In genomic region chr3:106000707-106001375, GRCm38 (mm10) we compare ENCODE assay signal across 8 mouse cellular contexts. TPM values are rescaled to one million over a fixed set of nuclear protein-coding genes. Genes with fewer than 3 reads are reported as not detected.
DNase-seq lines count a peak whose midpoint lies in the region; ATAC-seq and TF ChIP-seq lines count a peak whose summit lies in the region.

No protein-coding gene starts in this region.

- peak; percentile 35 for ATAC-seq in forebrain, embryonic 13.5 days
- ATAC-seq in lung, postnatal 0 days, result peak; percentile 11; the same call in 1 of the 2 replicates

- H3K27me3 ChIP-seq in forebrain, embryonic 13.5 days, result no peaks in the 10 kb centered on the region
- H3K27me3 ChIP-seq in lung, postnatal 0 days (replicated peaks; ENCODE audit: insufficient read depth, low read length), result no peaks in the 10 kb centered on the region

- no peak for TF ChIP-seq CTCF in lung, postnatal 0 days (IDR thresholded peaks at IDR 0.05)

- TF ChIP-seq EP300 in lung, postnatal 0 days (IDR thresholded peaks at IDR 0.05), result no peak

- peak; percentile 84 for DNase-seq in heart, adult 11 months
- DNase-seq in heart, adult 8-10 months (ENCODE audit: low spot score), result no peak
- peak; percentile 37 for DNase-seq in A20 (ENCODE audit: low read depth, low spot score)
- no peak for DNase-seq in lung, postnatal 0 days (ENCODE audit: low spot score)
- no peak for DNase-seq in thymus, postnatal 25 days
- DNase-seq in urinary bladder, postnatal 10 days (ENCODE audit: low spot score), result no peak
- DNase-seq in gastrocnemius, postnatal 25 days, result no peak

- WGBS in forebrain, embryonic 13.5 days, result 20% methylated on average over 11 of the region's 11 CpGs
- WGBS in lung, postnatal 0 days, result 20% methylated on average over 11 of the region's 11 CpGs

- no peaks in the 10 kb centered on the region for H3K36me3 ChIP-seq in forebrain, embryonic 13.5 days (ENCODE audit: poor library complexity, severe bottlenecking)
- no peaks in the 10 kb centered on the region for H3K36me3 ChIP-seq in lung, postnatal 0 days (ENCODE audit: insufficient read depth, low read length)

- 0 out of 2 replicates have a peak overlapping the region, but pooled peaks have one; percentile 31 for H3K9ac ChIP-seq in forebrain, embryonic 13.5 days
- no peak overlapping the region for H3K9ac ChIP-seq in lung, postnatal 0 days (replicated peaks; ENCODE audit: low read depth)

- H3K4me3 ChIP-seq in forebrain, embryonic 13.5 days, result peak overlapping the region; percentile 21
- no peak overlapping the region for H3K4me3 ChIP-seq in lung, postnatal 0 days (ENCODE audit: low read depth, low read length)

- peaks cover 11% of the 10 kb centered on the region for H3K4me1 ChIP-seq in forebrain, embryonic 13.5 days
- H3K4me1 ChIP-seq in lung, postnatal 0 days (ENCODE audit: insufficient read depth, low read depth, low read length), result no peaks in the 10 kb centered on the region

- H3K27ac ChIP-seq in forebrain, embryonic 13.5 days, result no peak overlapping the region
- no peak overlapping the region for H3K27ac ChIP-seq in lung, postnatal 0 days (ENCODE audit: low read length)

- H3K4me2 ChIP-seq in forebrain, embryonic 13.5 days, result peak overlapping the region; percentile 60
- no peak overlapping the region for H3K4me2 ChIP-seq in lung, postnatal 0 days (replicated peaks; ENCODE audit: low read depth, low read length)

- no peaks in the 10 kb centered on the region for H3K9me3 ChIP-seq in forebrain, embryonic 13.5 days (replicated peaks)
- no peaks in the 10 kb centered on the region for H3K9me3 ChIP-seq in lung, postnatal 0 days (ENCODE audit: low read length)

RNA-seq across cellular contexts. Expression of gene Pifo, which starts 13.6 kb away (rescaled TPM):
- total RNA-seq in heart, adult 8-10 months (2022), result not detected
- polyA plus RNA-seq in forebrain, embryonic 13.5 days (2015; fragmentation: Nextera tagmentation; extraction: Ambion mirVana), result 4.0 and 5.3 TPM in 2 replicates
- 18.5 and 23.0 TPM in 2 replicates for polyA plus RNA-seq in lung, postnatal 0 days (2015; fragmentation: Nextera tagmentation; extraction: Ambion mirVana)
- total RNA-seq in gastrocnemius, postnatal 25 days (2021), result not detected

RNA-seq across cellular contexts. Expression of gene Ovgp1, which starts 27.3 kb away (rescaled TPM):
- total RNA-seq in heart, adult 8-10 months (2022), result under 1 TPM; 0.22 to 0.69 (median 0.53) TPM
- 3.0 and 3.6 TPM in 2 replicates for polyA plus RNA-seq in forebrain, embryonic 13.5 days (2015; fragmentation: Nextera tagmentation; extraction: Ambion mirVana)
- 0.95 and 1.0 TPM in 2 replicates for polyA plus RNA-seq in lung, postnatal 0 days (2015; fragmentation: Nextera tagmentation; extraction: Ambion mirVana)
- total RNA-seq in gastrocnemius, postnatal 25 days (2021), result under 1 TPM; 0.51 to 0.64 TPM

RNA-seq across cellular contexts. Expression of gene Chil5, which starts 31.8 kb away (rescaled TPM):
- under 1 TPM in 2 of 4 experiments, not detected in 2; 0.29 to 0.38 TPM for total RNA-seq in heart, adult 8-10 months (2022)
- polyA plus RNA-seq in forebrain, embryonic 13.5 days (2015; fragmentation: Nextera tagmentation; extraction: Ambion mirVana), result not detected in 2 replicates
- polyA plus RNA-seq in lung, postnatal 0 days (2015; fragmentation: Nextera tagmentation; extraction: Ambion mirVana), result 0.20 and 0.30 TPM in 2 replicates
- total RNA-seq in gastrocnemius, postnatal 25 days (2021), result under 1 TPM in 1 of 2 experiments, not detected in 1; 0.28 TPM

RNA-seq across cellular contexts. Expression of gene Atp5f1, which starts 40.9 kb away (rescaled TPM):
- 1,000 to 10,000 TPM; 1,049 to 1,242 (median 1,155) TPM for total RNA-seq in heart, adult 8-10 months (2022)
- 528 and 564 TPM in 2 replicates for polyA plus RNA-seq in forebrain, embryonic 13.5 days (2015; fragmentation: Nextera tagmentation; extraction: Ambion mirVana)
- polyA plus RNA-seq in lung, postnatal 0 days (2015; fragmentation: Nextera tagmentation; extraction: Ambion mirVana), result 352 and 364 TPM in 2 replicates
- total RNA-seq in gastrocnemius, postnatal 25 days (2021), result 100 to 1,000 TPM; 671 to 699 TPM

RNA-seq across cellular contexts. Expression of gene Wdr77, which starts 41.7 kb away (rescaled TPM):
- total RNA-seq in heart, adult 8-10 months (2022), result 10 to 100 TPM; 40.6 to 49.7 (median 45.1) TPM
- polyA plus RNA-seq in forebrain, embryonic 13.5 days (2015; fragmentation: Nextera tagmentation; extraction: Ambion mirVana), result 113 and 122 TPM in 2 replicates
- 45.9 and 50.0 TPM in 2 replicates for polyA plus RNA-seq in lung, postnatal 0 days (2015; fragmentation: Nextera tagmentation; extraction: Ambion mirVana)
- 10 to 100 TPM; 26.8 to 27.2 TPM for total RNA-seq in gastrocnemius, postnatal 25 days (2021)

Comparison
In these comparisons a context has a peak if more than half of its experiments do, and no peak if none do; other contexts are left out.
1. DNase-seq: peak in heart, adult 11 months (single experiment) and A20 (single experiment); none in heart, adult 8-10 months (single experiment), lung, postnatal 0 days (single experiment), thymus, postnatal 25 days (single experiment), urinary bladder, postnatal 10 days (single experiment) and gastrocnemius, postnatal 25 days (single experiment).